Mouse (Mus musculus) thymus, adult 2 months (tissue): ENCODE results near the gene Adam30.

ENCODE experiments used
- CTCF ChIP-seq: fragments of 200-500 bp; IDR thresholded peaks from 2 replicates; pipeline ENCODE4 v1.5.1; 2012; ENCODE audit warnings: mild to moderate bottlenecking, control low read depth, low read length, moderate library complexity, borderline replicate concordance; ENCODE audit not compliant: control insufficient read depth, poor library complexity, insufficient read depth; ENCODE audit errors: extremely low read depth
- POLR2A ChIP-seq: fragments of 200-500 bp; IDR thresholded peaks from 2 replicates; pipeline ENCODE4 v1.6.1; 2012; ENCODE audit warnings: mild to moderate bottlenecking, low read length, control low read depth, moderate library complexity; ENCODE audit not compliant: control insufficient read depth, poor library complexity, insufficient read depth; ENCODE audit errors: extremely low read depth

DNA sequence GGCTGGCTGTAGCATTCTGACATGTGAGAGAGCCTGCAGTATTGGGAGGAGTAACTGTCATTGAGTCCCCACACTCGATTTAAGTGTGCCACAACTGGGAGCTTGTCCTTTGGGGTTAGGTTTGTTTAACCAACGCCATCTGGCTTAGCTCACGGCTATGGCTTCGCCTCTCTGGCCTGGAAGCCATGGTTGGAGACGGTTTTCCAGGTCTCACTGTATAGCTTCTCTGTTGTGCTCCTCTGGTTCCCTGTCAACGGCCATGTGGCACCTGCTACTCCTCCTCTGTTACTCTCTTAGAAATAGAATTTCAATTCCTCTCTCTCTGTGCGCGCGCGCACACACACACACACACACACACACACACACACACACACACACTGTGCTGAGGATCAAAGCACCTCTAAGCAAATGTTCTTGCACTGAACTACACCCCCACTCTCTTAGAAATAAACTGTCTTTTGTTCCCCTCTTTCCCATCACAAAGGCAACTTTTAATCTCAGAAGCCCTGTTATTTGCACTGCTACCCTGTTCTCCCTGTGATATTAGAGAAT lies 24.8 kb downstream of the Adam30 start:
- no peak for TF ChIP-seq CTCF
- no peak for TF ChIP-seq POLR2A
